ENCODE assay signal across 1 mouse cellular context in genomic region chr4:140817413-140817812, GRCm38 (mm10).
TF ChIP-seq lines count a peak whose summit lies in the region.

No protein-coding gene starts in this region.

TF ChIP-seq in MEL, 35 proteins besides CTCF, POLR2A, EP300 and RAD21:
- TF ChIP-seq TCF12 (IDR thresholded peaks at IDR 0.05; ENCODE audit: low read depth, low read length), result no peak
- no peak for TF ChIP-seq POLR2AphosphoS2 (IDR thresholded peaks at IDR 0.05; ENCODE audit: low read length)
- no peak for TF ChIP-seq KAT2A (conservative IDR thresholded peaks at IDR 0.05; ENCODE audit: low read depth, low read length)
- no peak for TF ChIP-seq BHLHE40 (IDR thresholded peaks at IDR 0.05; ENCODE audit: borderline replicate concordance, low read depth, low read length)
- TF ChIP-seq USF2 (IDR thresholded peaks at IDR 0.05; ENCODE audit: borderline replicate concordance in 1 of 2, insufficient read depth in 1 of 2, low read depth in 1 of 2, low read length in 2 of 2), result no peak
- no peak for TF ChIP-seq MAFK (IDR thresholded peaks at IDR 0.05; ENCODE audit: borderline replicate concordance, low read depth, low read length)
- TF ChIP-seq JUND (IDR thresholded peaks at IDR 0.05; ENCODE audit: low read depth, low read length), result no peak
- TF ChIP-seq CHD2 (IDR thresholded peaks at IDR 0.05; ENCODE audit: low read length), result no peak
- no peak for TF ChIP-seq POLR2AphosphoS5 (IDR thresholded peaks at IDR 0.05; ENCODE audit: borderline replicate concordance, low read depth, low read length)
- no peak for TF ChIP-seq ETS1 (IDR thresholded peaks at IDR 0.05; ENCODE audit: low read depth, low read length)
- TF ChIP-seq USF1 (IDR thresholded peaks at IDR 0.05; ENCODE audit: low read depth, low read length), result no peak
- TF ChIP-seq ZNF384 (IDR thresholded peaks at IDR 0.05; ENCODE audit: low read depth, low read length), result no peak
- TF ChIP-seq MYC (IDR thresholded peaks at IDR 0.05; ENCODE audit: low read depth, low read length), result no peak
- no peak for TF ChIP-seq MEF2A (IDR thresholded peaks at IDR 0.05; ENCODE audit: extremely low read depth, insufficient replicate concordance, low read depth, low read length, poor library complexity, severe bottlenecking)
- no peak for TF ChIP-seq GABPA (IDR thresholded peaks at IDR 0.05; ENCODE audit: low read depth, low read length)
- TF ChIP-seq NRF1 (IDR thresholded peaks at IDR 0.05; ENCODE audit: insufficient read depth, low read depth, low read length, poor library complexity, severe bottlenecking), result no peak
- no peak for TF ChIP-seq MYB (IDR thresholded peaks at IDR 0.05; ENCODE audit: low read depth, low read length)
